Mouse (Mus musculus) common myeloid progenitor, adult 5-6 weeks (primary cell): ENCODE data around the gene Nxf3. TPM values are rescaled to one million over a fixed set of nuclear protein-coding genes. Genes with fewer than 3 reads are reported as not detected.
"Not testable (repeated sequence)": the region's sequence is repeated elsewhere in the genome, so short reads cannot be mapped to it uniquely, and the experiment has no call there.

ENCODE experiments used
- ATAC-seq: replicated peaks from 2 replicates; pipeline ENCODE4 v1.8.0; 2016; ENCODE audit warnings: low read depth, mild to moderate bottlenecking, moderate TSS enrichment, inconsistent platforms; ENCODE audit not compliant: poor library complexity, severe bottlenecking
- total RNA-seq: library from RNA; stranded (forward); fragments of 200-1000, 187-1606 nt; gene quantifications from 2 replicates; pipeline ENCODE4 v1.2.3, GENCODE M21; 2017

Nxf3 gene
- not detected in 2 replicates for total RNA-seq

- no peak for ATAC-seq
Observed at GRCm38 (mm10) chrX:136085155-136085554, at the start of gene Nxf3. Gene Nxf3 (minus strand): TSS chrX:136085255.

- ATAC-seq = peak; percentile 89
Observed at GRCm38 (mm10) chrX:136127744-136128064, 42.6 kb upstream of the Nxf3 start.

GRCm38 (mm10) chrX:136127038-136127743, 42.1 kb upstream of the Nxf3 start:
- ATAC-seq = peak; percentile 99

GRCm38 (mm10) chrX:136115419-136115961, 30.4 kb upstream of the Nxf3 start:
- 0 out of 2 replicates have a peak, but pooled peaks have one; percentile 15 for ATAC-seq

- ATAC-seq = peak; percentile 52
Observed at GRCm38 (mm10) chrX:136115015-136115414, 30.0 kb upstream of the Nxf3 start.

GRCm38 (mm10) chrX:136107942-136108341, 22.9 kb upstream of the Nxf3 start:
- 0 out of 2 replicates have a peak, but pooled peaks have one; percentile 54 for ATAC-seq

GRCm38 (mm10) chrX:136104724-136105088, 19.7 kb upstream of the Nxf3 start:
- no peak for ATAC-seq

- no peak for ATAC-seq
Observed at GRCm38 (mm10) chrX:136104046-136104723, 19.1 kb upstream of the Nxf3 start.

GRCm38 (mm10) chrX:136094421-136094820, 9.4 kb upstream of the Nxf3 start:
- no peak for ATAC-seq

- no peak for ATAC-seq
Observed at GRCm38 (mm10) chrX:136092497-136093279, 7.6 kb upstream of the Nxf3 start.

- ATAC-seq = peak; percentile 98
Observed at GRCm38 (mm10) chrX:136068020-136068419, 17.0 kb downstream of the Nxf3 start, which contains the start of gene Bex2. Gene Bex2 (minus strand): TSS chrX:136068236.

- not testable (repeated sequence) for ATAC-seq
Observed at GRCm38 (mm10) chrX:136067201-136067991, 17.7 kb downstream of the Nxf3 start.

GRCm38 (mm10) chrX:136060698-136061097, 24.4 kb downstream of the Nxf3 start:
- ATAC-seq = no peak

- no peak for ATAC-seq
Observed at GRCm38 (mm10) chrX:136051219-136051618, 33.8 kb downstream of the Nxf3 start.

GRCm38 (mm10) chrX:136047528-136047927, 37.5 kb downstream of the Nxf3 start:
- peak; percentile 74 for ATAC-seq

GRCm38 (mm10) chrX:136043726-136044125, 41.3 kb downstream of the Nxf3 start:
- ATAC-seq = no peak

- peak; percentile 78 for ATAC-seq
Observed at GRCm38 (mm10) chrX:136032799-136033763, 52.0 kb downstream of the Nxf3 start, which contains the start of gene Arxes1. Gene Arxes1 (plus strand): TSS chrX:136033367.

GRCm38 (mm10) chrX:136030331-136030730, 54.7 kb downstream of the Nxf3 start:
- ATAC-seq = no peak
